Mouse (Mus musculus) testis, adult 2 months (tissue): ENCODE results near the gene Strip2.

Experiments used
- CTCF ChIP-seq: fragments of 200-500 bp; IDR thresholded peaks from 2 replicates; pipeline ENCODE4 v1.5.1; 2012; ENCODE audit warnings: low read depth, mild to moderate bottlenecking, inconsistent platforms, low read length, moderate library complexity; ENCODE audit not compliant: control insufficient read depth, insufficient read depth, insufficient replicate concordance
- POLR2A ChIP-seq: fragments of 200-500 bp; IDR thresholded peaks from 2 replicates; pipeline ENCODE4 v1.6.1; 2012; ENCODE audit warnings: low read depth, mild to moderate bottlenecking, inconsistent platforms, low read length, moderate library complexity; ENCODE audit not compliant: control insufficient read depth

DNA sequence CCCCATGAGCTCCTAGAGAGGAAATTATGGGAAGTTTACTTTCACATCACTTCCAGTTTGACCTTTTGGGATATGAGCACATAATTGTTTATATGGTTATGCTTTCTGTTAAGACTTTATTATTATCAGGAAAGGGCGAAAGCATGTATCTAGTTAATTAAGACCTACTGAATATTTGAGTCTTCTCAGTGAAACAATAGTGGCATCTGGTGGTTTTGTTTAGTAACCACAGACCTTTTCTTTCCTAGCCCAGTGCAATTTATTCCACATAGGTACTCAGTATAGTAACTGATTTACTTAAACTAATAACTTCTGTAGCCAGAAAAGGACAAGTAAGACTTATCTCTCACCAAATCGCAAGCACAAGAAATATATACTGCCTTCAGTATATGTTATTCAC, 29.8 kb downstream of the Strip2 start:
- no peak for TF ChIP-seq CTCF
- no peak for TF ChIP-seq POLR2A
